In genomic region chr2:119292852-119293251, GRCm38 (mm10) we compare ENCODE assay signal across 23 mouse cellular contexts. TPM values are rescaled to one million over a fixed set of nuclear protein-coding genes. Genes with fewer than 3 reads are reported as not detected.
DNase-seq lines count a peak whose midpoint lies in the region; ATAC-seq lines count a peak whose summit lies in the region.
"Had no signal": no experiment of that assay in that cellular context is flagged by ENCODE, and none has a peak within 500 bp of the region (broad histone marks: within the 10 kb centered on the region; RNA-seq: fewer than 3 reads in every experiment).

No protein-coding gene starts in this region.

- peaks cover 53% of the 10 kb centered on the region for H3K36me3 ChIP-seq in forebrain, embryonic 15.5 days

- no peak overlapping the region for H3K4me3 ChIP-seq in forebrain, embryonic 15.5 days
- H3K4me3 ChIP-seq: forebrain, embryonic 10.5 days; heart, adult 2 months; hindbrain, embryonic 12.5 days; left cerebral cortex, adult 2 months; limb, embryonic 15.5 days; midbrain, embryonic 12.5 days had no signal

- peak; percentile 38 for ATAC-seq in cerebellum, adult (ENCODE audit: insufficient number of reproducible peaks, low FRiP score, low TSS enrichment)
- no peak for ATAC-seq in forebrain, embryonic 15.5 days (replicated peaks)
- ATAC-seq: activated CD4-positive, CD25-positive, alpha-beta regulatory T cell, adult 4 months; forebrain, postnatal 0 days had no signal

- no peaks in the 10 kb centered on the region for H3K9me3 ChIP-seq in forebrain, embryonic 15.5 days
- H3K9me3 ChIP-seq: forebrain, embryonic 10.5 days; hindbrain, embryonic 12.5 days; limb, embryonic 15.5 days; midbrain, embryonic 12.5 days had no signal

- no peak overlapping the region for H3K27ac ChIP-seq in forebrain, embryonic 15.5 days (replicated peaks)
- H3K27ac ChIP-seq: forebrain, embryonic 10.5 days; heart, adult 2 months; hindbrain, embryonic 12.5 days; left cerebral cortex, adult 2 months; limb, embryonic 15.5 days; liver, embryonic 14.5 days; midbrain, embryonic 12.5 days; stomach, postnatal 0 days had no signal

- DNase-seq in cerebellum, postnatal 4 days (ENCODE audit: low spot score in 2 of 2) = no peak
- DNase-seq in cerebellum, adult 11 months = peak; percentile 78
- DNase-seq in cerebellum, adult 9-10 months = peak; percentile 86
- DNase-seq in adipocyte (ENCODE audit: low spot score) = no peak
- no peak for DNase-seq in yolk sac, embryonic 10.5 days (ENCODE audit: low spot score)
- DNase-seq: B cell, adult 2 months; forebrain, postnatal 0 days; gastrocnemius, postnatal 25 days; heart, adult 2 months; kidney, adult 18-20 months; left cerebral cortex, postnatal 4 days; lung, embryonic 14.5 days had no signal

- no peak overlapping the region for H3K4me2 ChIP-seq in forebrain, embryonic 15.5 days (replicated peaks)
- H3K4me2 ChIP-seq: hindbrain, embryonic 12.5 days; limb, embryonic 15.5 days; lung, embryonic 14.5 days; midbrain, embryonic 12.5 days had no signal

- 93% methylated on average over 17 of the region's 17 CpGs for WGBS in forebrain, embryonic 15.5 days

- H3K27me3 ChIP-seq in forebrain, embryonic 15.5 days = no peaks in the 10 kb centered on the region
- H3K27me3 ChIP-seq: CH12.LX; hindbrain, embryonic 12.5 days; limb, embryonic 15.5 days; midbrain, embryonic 12.5 days had no signal

- H3K9ac ChIP-seq in forebrain, embryonic 15.5 days (replicated peaks) = no peak overlapping the region
- H3K9ac ChIP-seq: forebrain, postnatal 0 days; hindbrain, embryonic 12.5 days; limb, embryonic 15.5 days; liver, embryonic 14.5 days; lung, embryonic 14.5 days; midbrain, embryonic 12.5 days had no signal

- H3K4me1 ChIP-seq in forebrain, embryonic 15.5 days = peaks cover 20% of the 10 kb centered on the region

RNA-seq across cellular contexts. Expression of gene Vps18, which starts 4.3 kb away (rescaled TPM):
- polyA plus RNA-seq in forebrain, embryonic 15.5 days (2015; fragmentation: Nextera tagmentation; extraction: Ambion mirVana) = 30.2 and 31.1 TPM in 2 replicates

RNA-seq across cellular contexts. Expression of gene Rhov, which starts 21.8 kb away (rescaled TPM):
- 19.6 and 24.0 TPM in 2 replicates for polyA plus RNA-seq in forebrain, embryonic 15.5 days (2015; fragmentation: Nextera tagmentation; extraction: Ambion mirVana)
- polyA plus RNA-seq: activated CD4-positive, CD25-positive, alpha-beta regulatory T cell, adult 4 months had no signal

RNA-seq across cellular contexts. Expression of gene Dll4, which starts 32.7 kb away (rescaled TPM):
- polyA plus RNA-seq in forebrain, embryonic 15.5 days (2015; fragmentation: Nextera tagmentation; extraction: Ambion mirVana) = 4.0 and 4.1 TPM in 2 replicates
- polyA plus RNA-seq: activated CD4-positive, CD25-positive, alpha-beta regulatory T cell, adult 4 months had no signal

RNA-seq across cellular contexts. Expression of gene Spint1, which starts 55.7 kb away (rescaled TPM):
- polyA plus RNA-seq in forebrain, embryonic 15.5 days (2015; fragmentation: Nextera tagmentation; extraction: Ambion mirVana) = 0.31 and 0.56 TPM in 2 replicates
- polyA plus RNA-seq: activated CD4-positive, CD25-positive, alpha-beta regulatory T cell, adult 4 months had no signal

RNA-seq across cellular contexts. Expression of gene Chac1, which starts 58.2 kb away (rescaled TPM):
- polyA plus RNA-seq in forebrain, embryonic 15.5 days (2015; fragmentation: Nextera tagmentation; extraction: Ambion mirVana) = 5.5 and 5.8 TPM in 2 replicates
- polyA plus RNA-seq: activated CD4-positive, CD25-positive, alpha-beta regulatory T cell, adult 4 months had no signal

Comparison
In these comparisons a context has a peak if more than half of its experiments do, and no peak if none do; other contexts are left out.
1. DNase-seq: peak in cerebellum, adult 11 months (single experiment) and cerebellum, adult 9-10 months (single experiment); none in cerebellum, postnatal 4 days (0 of 2), adipocyte (single experiment) and yolk sac, embryonic 10.5 days (single experiment).